Mouse (Mus musculus) cerebellum, adult 2 months (tissue): ENCODE results near the gene Ush1g.

Source experiments
- CTCF ChIP-seq: fragments of 200-500 bp; IDR thresholded peaks from 2 replicates; pipeline ENCODE4 v1.5.1; 2011; ENCODE audit warnings: low read depth, mild to moderate bottlenecking, control low read depth, low read length, moderate library complexity, borderline replicate concordance; ENCODE audit not compliant: insufficient read depth
- POLR2A ChIP-seq: fragments of 200-500 bp; IDR thresholded peaks from 2 replicates; pipeline ENCODE4 v1.6.1; 2011; ENCODE audit warnings: low read length, control low read depth, borderline replicate concordance; ENCODE audit not compliant: insufficient read depth

DNA sequence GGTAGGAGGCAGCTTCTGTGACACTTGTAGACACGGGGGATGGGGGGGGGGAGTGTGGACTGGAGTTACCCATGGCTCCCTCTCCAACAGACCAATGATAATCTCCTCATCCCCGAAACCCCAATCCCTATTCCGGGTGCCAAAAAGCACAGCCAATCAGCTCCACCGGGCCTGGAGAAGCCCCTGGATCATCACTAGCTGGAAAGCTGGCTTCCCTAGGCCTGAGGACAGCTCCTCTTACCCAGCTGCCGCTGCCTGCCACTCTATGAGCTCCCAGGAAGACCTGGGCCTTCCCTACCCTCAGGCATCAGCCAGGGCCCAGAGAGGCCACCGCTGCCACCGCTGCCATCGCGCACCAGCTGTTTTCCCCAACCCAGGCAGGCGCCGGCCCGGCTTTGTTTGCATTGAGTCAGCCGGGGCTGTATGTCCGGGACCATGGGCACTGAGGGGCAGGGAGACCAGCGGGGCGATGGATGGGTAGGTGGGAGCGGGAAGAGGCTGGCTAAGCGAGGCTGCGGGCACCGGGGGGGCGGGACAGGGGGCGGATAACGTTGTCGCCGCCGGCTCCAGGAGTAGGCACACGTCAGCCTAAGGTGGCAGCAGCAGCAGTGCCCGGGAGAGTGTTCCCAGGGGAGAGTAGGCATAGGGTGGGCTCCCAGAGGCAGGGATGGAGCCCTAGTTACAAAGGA lies 45.0 kb upstream of the Ush1g start:
- TF ChIP-seq CTCF = no peak
- TF ChIP-seq POLR2A = peak; percentile 27; the same call in 1 of the 2 replicates
